Mouse (Mus musculus) ovary, postnatal 14 days (tissue): ENCODE data around the gene Cdkn2d.
"Not testable (repeated sequence)": the region's sequence is repeated elsewhere in the genome, so short reads cannot be mapped to it uniquely, and the experiment has no call there.

Experiments used
- DNase-seq: peaks from one replicate; pipeline ENCODE4 v3.0.0; 2022; ENCODE audit warnings: low spot score

The Cdkn2d gene

GRCm38 (mm10) chr9:21291022-21291787 is at the start of gene Cdkn2d:
Cdkn2d (minus strand) TSS chr9:21291407.
- DNase-seq, result peak; percentile 97

GRCm38 (mm10) chr9:21340411-21340810 is 49.2 kb upstream of the Cdkn2d start:
- DNase-seq, result no peak

- peak; percentile 37 for DNase-seq
These were observed 46.4 kb upstream of the Cdkn2d start for GRCm38 (mm10) chr9:21337652-21338051.

GRCm38 (mm10) chr9:21336491-21336890 is 45.3 kb upstream of the Cdkn2d start:
- DNase-seq, result no peak

GRCm38 (mm10) chr9:21335391-21335790 is 44.2 kb upstream of the Cdkn2d start:
- no peak for DNase-seq

- DNase-seq, result no peak
These were observed 43.5 kb upstream of the Cdkn2d start for GRCm38 (mm10) chr9:21334747-21335146.

GRCm38 (mm10) chr9:21333523-21333922 is 42.3 kb upstream of the Cdkn2d start:
- no peak for DNase-seq

- DNase-seq, result no peak
These were observed 41.2 kb upstream of the Cdkn2d start for GRCm38 (mm10) chr9:21332161-21333061.

- no peak for DNase-seq
These were observed 40.3 kb upstream of the Cdkn2d start for GRCm38 (mm10) chr9:21331365-21332140.

- DNase-seq, result no peak
These were observed 38.6 kb upstream of the Cdkn2d start for GRCm38 (mm10) chr9:21329699-21330289.

- no peak for DNase-seq
These were observed 37.8 kb upstream of the Cdkn2d start for GRCm38 (mm10) chr9:21329041-21329440.

GRCm38 (mm10) chr9:21328041-21328440 is 36.8 kb upstream of the Cdkn2d start:
- DNase-seq, result no peak

GRCm38 (mm10) chr9:21327569-21327968 is 36.4 kb upstream of the Cdkn2d start:
- no peak for DNase-seq

- DNase-seq, result no peak
These were observed 33.1 kb upstream of the Cdkn2d start for GRCm38 (mm10) chr9:21324269-21324668.

- DNase-seq, result not testable (repeated sequence)
These were observed 31.7 kb upstream of the Cdkn2d start for GRCm38 (mm10) chr9:21322917-21323297.

GRCm38 (mm10) chr9:21322211-21322916 is 31.2 kb upstream of the Cdkn2d start:
- DNase-seq, result no peak

GRCm38 (mm10) chr9:21321513-21321835 is 30.3 kb upstream of the Cdkn2d start:
- DNase-seq, result no peak

- DNase-seq, result peak; percentile 87
These were observed 29.7 kb upstream of the Cdkn2d start, which contains the start of gene Slc44a2 for GRCm38 (mm10) chr9:21320619-21321512. Slc44a2 (plus strand) TSS chr9:21320698.

GRCm38 (mm10) chr9:21320280-21320618 is 29.0 kb upstream of the Cdkn2d start:
- DNase-seq, result no peak

GRCm38 (mm10) chr9:21319503-21319902 is 28.3 kb upstream of the Cdkn2d start:
- DNase-seq, result no peak
